Mouse (Mus musculus) fat pad, adult 2 months (tissue): ENCODE measurements at regions not wholly inside any gene's neighbourhood (a gene's known extent, or its start where the extent isn't known, plus 50 kb on each side); places are given as distances from the start of the nearest gene placed in this dataset.

Experiments used
- DNase-seq: peaks from one replicate; pipeline ENCODE4 v3.0.0-alpha.2; 2011; ENCODE audit warnings: low read depth, low spot score; ENCODE audit errors: extremely low read depth

- DNase-seq: no peak
Measured at GRCm38 (mm10) chr10:117528575-117529268, 100.6 kb upstream of the Cpm start.

- DNase-seq: no peak
Measured at GRCm38 (mm10) chr10:117527979-117528378, 101.3 kb upstream of the Cpm start.

DNA sequence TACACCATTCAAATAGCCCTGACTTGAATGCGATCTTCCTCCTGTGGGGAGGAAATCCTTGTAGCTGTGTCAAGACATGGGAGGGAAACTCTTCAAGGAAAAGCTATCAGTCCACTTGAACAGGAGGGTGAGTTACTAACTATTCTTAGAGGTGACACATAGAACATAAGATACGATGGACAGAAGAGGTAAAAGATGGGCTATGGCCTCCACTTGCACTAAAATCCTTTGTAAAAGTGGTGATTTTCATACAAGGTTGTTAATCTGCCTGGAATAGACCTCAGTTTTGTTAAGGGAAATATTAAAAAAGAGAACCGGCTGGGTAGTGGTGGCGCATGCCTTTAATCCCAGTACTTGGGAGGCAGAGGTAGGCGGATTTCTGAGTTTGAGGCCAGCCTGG is 102.1 kb upstream of the Cpm start:
- no peak for DNase-seq

DNA sequence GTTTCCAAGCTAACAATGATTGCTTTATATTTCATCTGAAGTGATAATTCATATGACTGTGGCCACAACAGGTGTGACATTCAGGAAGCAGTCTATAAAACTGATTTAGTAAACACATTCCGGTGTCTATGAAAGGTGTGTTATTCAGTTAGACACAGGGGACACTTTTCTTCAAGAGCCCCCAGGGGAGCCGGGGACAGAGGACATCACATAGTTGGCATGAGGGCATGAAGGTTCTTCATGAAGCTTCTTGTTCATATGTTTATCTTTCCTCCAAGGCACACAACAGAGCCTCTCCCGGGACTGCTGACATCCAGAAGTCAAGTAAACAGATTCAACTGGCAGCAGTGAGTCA is 102.5 kb upstream of the Cpm start:
- DNase-seq: no peak

DNA sequence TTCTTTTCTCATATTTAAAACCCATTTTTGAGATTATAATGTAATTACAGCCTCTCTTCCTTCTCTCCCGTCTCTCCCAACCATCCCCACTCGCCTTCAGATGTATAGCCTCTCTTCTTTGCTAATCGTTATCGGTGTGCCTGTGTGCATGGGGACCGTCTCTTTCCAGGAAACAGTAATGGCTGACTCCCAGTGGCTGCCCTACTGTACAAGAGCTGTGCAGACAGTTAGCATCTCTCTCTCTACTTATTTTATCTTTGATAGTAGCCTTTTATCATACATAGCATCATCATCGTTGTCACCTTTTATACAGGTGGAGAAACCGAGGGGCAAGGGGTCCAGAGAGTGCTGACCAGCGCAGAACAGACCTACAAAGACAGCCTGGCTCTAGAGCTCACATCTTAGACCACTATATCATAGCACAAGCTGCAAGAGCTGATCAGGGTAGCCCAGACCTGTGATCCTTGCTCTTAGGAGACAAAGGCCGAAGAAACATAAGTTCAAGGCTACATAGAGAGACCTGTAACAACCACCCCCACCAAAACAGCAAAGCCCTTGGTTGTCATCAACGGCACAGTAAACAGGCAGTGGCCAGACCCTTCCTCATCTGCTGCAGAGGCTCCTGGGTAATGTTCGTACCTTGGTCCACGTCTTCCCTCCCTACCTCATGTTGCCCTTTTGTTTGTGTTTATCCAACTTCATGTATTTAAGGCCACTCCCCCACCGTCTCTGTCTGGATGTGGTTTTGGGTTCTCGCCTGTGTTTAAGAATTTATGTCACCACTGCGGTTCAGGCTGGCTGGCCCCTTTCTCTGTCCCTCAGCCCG is 103.1 kb upstream of the Cpm start:
- no peak for DNase-seq

DNA sequence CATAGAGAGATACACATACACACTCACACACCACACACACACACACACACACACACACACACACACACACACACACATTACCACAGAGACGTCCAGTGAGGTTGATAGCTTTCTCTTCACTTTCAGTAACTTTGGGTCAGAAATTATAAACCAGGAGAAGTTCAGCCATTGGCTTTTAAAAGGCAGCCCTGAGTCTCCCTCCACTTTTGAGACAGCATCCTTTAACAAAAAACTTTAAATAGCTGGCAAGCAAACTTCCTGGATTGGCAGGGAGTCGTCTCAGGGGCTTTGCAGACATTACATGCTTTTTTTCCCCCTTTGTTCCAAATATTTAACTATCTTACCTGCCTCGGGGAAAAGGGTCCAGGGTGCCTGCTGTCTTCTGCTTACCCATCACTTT is 103.7 kb upstream of the Cpm start:
- no peak for DNase-seq

GRCm38 (mm10) chr10:117524926-117525565 is 104.3 kb upstream of the Cpm start:
- no peak for DNase-seq

- DNase-seq: no peak
Measured at GRCm38 (mm10) chr10:117524101-117524500, 105.2 kb upstream of the Cpm start.

DNA sequence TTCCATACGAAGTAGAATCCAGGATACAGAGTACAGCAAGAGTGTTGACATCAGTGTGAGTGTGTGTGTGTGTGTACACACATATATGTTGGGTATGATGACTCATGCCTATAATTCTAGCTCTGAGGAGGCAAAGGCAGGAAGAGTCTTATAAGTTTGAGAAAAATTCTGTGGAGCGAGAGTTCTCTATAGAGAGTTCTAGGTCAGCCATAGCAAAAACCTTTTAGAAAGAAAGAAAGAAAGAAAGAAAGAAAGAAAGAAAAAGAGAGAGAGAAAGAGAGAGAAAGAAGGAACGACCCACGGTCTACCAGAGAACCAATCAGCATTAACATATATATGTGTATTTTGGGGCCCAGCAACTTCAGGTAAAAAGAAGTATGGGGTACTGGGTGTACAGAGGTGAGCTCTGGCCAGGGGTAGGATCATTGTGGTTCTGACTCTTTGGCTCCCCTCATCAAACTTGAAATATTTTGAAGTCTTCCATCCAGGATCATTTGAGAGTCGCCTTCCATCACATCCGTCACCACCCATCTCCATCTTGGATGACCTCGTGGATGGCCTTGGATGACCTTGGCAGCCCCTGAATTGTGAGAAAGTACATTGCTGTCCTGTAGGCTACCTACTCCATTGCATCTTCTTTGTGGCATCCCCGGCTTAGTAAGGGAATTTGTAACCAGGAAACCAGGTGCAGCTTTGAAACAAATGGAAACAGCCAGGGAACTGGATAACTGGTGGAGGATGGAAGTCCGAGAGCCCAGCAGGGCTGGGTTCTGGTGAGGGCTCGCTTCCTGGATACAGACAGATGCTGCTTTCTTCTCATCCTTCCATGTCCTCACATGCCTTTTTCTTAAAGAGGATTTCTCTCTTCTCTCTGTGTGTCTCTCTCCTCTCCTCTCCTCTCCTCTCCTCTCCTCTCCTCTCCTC is 106.1 kb upstream of the Cpm start:
- no peak for DNase-seq

GRCm38 (mm10) chr10:117522373-117522772 is 106.9 kb upstream of the Cpm start:
- no peak for DNase-seq

DNA sequence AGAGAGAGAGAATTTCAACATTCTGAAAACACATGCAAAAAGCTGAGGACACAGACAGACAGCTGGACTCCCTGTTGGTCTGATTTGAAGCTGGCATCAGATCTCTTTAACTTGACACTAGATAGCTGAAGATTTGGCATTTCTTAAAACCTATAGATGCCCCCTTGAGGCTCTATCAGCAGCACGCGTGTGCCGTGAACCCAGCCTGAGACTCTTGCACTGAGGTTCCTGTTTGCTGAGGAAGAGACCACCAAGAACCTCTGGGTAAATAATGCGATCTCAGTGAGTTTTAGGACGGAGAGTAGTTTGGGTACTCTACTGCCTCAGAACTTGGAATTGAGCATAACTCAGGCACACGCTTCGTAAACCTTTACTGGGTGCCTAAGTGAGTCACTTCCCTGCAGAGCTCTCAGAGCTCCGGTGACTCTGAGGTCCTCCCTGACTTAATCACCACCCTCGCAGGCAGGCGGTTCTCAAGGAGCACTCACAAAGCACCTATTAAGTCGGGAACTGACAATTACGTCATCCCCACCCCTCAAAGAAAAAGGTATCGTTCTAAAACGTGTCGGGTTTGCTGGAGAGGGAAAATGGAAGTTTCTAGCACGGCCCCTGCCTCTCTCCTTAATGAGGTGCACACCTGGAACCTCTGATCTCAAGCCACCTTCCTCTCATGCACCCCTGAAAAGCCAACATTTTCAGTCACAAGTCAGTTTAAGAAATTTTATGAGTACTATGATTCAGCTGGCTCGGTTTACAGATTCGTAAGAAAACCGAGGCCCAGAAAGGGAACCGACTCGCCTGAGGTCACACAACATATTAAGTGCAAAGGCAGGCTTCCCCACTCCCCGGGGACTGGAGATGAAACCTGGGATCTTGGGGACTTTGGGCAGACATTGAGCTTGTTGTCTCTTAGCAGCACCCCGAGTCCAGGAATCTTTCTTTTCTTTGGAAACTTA is 107.7 kb upstream of the Cpm start:
- DNase-seq: no peak

DNA sequence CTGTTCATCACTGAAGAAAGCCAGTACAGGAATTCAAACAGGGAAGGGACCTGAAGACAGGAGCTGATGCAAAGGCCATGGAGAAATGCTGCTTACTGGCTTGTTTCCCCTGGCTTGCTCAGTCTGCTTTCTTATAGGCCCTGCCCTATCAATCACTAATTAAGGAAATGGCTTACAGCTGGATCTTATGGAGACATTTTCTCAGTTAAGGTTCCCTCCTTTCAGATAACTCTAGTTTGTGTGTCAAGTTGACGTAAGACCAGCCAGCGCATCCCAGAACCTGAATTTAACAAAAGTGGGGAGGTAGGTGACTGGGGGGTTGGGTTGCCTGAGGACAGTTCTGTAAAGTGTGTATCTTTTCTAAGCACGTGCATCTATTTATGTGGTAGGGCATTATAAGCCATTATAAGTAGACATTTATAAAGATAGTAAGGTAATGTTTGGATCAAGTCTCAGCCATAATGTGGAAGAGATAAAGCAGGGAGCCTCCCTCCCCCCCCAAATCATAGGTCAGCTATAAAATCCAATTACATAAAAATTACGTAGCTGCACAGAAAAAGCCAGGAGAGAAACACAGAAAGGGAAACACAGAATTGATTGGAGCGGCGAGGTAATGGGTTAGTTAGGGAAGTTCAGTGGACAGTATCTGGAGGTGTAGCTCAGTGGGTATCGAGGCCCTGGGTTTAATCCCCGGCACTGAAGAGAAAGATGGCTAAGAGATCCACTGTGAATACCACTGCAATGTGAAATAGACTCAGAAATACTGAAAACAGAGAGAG is 108.6 kb upstream of the Cpm start:
- DNase-seq: no peak

DNA sequence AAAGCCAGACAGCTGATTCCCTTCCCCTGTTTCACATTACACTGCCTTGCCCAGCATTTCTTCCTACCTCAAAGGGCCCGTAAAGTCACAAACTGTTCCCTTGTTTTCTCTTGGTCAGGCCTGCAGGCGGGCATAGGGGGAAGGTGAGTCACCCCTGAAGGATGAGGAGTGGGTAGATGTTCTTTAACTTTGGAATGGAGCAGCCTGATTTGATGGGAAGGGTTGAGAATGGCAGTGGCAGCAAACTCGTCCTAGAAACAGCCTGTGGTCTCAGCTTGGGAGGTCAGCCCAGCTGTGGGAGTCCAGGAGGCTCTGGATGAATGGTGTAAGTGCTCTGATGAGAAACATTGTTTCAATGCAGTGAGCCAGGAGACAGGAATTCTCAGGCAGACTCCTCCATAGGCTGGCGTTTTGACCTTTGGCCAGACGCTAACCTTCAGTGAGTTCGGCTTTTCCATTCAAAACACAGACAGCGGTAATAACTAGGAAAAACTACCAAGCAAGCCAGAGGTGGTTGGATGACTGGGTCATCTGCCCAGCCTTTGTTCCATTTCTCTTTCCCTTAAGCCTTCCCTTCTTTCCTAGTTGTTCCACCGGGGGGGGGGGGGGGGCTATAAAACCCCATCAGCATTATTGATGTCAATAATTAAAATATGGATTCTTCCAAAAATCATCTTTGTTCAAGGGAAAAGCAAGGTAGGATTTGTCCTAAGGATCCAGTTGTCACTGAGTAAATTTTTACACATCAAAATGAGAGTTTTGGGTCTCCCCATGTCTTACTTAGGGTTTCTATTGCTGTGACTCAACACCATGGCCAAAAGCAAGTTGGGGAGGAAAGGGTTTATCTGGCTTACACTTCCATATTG is 109.4 kb upstream of the Cpm start:
- no peak for DNase-seq

DNA sequence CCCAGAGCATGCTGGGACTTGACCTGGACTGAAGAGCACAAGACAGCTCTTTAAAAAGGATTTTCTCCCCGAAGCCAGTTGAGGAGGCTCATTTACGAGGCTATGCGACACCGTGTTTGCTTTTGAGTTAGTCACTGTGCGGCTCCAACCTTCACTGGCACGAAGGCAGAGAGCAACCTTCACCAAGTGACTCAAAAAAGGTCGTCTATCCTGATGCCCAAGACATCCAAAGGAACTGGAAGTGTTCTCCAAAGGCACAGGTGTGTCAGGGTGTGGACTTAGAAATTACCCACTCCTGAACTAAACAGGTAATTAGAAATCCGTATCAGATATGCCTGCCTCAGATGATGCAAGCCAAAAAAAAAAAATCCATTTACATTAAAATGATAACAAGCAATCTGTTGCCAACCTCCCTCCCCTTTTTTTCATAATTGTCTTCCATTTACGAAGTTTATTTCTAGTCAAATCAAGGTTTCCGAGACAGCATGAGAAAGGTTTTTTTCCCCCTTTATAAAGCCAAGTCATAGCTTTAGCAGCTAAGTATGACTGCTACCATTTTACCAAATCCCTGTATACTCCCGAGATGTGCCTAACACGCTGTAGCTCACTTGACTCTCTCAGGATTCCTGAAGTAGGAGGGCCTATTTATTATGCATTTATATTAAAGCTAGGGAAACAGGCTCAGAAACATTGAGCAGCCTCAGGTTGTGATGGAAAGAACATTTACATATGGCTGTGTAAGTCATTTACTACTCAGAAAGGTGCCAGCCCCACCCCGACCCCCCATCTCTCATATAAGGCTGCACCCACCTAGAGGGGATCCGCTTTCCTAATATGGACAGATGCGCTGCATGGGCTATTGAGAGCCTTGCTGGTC is 110.3 kb upstream of the Cpm start:
- DNase-seq: no peak

- no peak for DNase-seq
Measured at GRCm38 (mm10) chr10:117517800-117518770, 111.2 kb upstream of the Cpm start.

- no peak for DNase-seq
Measured at GRCm38 (mm10) chr10:117517071-117517714, 112.1 kb upstream of the Cpm start.
